Mouse (Mus musculus): ENCODE results near the gene Hist1h3b. TPM values are rescaled to one million over a fixed set of nuclear protein-coding genes. Genes with fewer than 3 reads are reported as not detected.
"Not testable (repeated sequence)": the region's sequence is repeated elsewhere in the genome, so short reads cannot be mapped to it uniquely, and the experiment has no call there.

Gene Hist1h3b
- polyA plus RNA-seq, 1 experiment from 2014 or later: 0.51 TPM

GRCm38 (mm10) chr13:23716261-23717042 lies 35.6 kb upstream of the Hist1h3b start:
- no peaks in the 10 kb centered on the region for H3K9me3 ChIP-seq (ENCODE audit: control insufficient read depth, low read length)
- no peak overlapping the region for H3K27ac ChIP-seq (ENCODE audit: low read depth, low read length)
- H3K4me1 ChIP-seq (ENCODE audit: control insufficient read depth, insufficient read depth, low read length): no peaks in the 10 kb centered on the region
- H3K9ac ChIP-seq (replicated peaks; ENCODE audit: low read depth, low read length): no peak overlapping the region
- no peak overlapping the region for H3K4me2 ChIP-seq (ENCODE audit: low read depth, low read length)
- H3K4me3 ChIP-seq (ENCODE audit: low read depth, low read length): no peak overlapping the region
- H3K36me3 ChIP-seq (ENCODE audit: control insufficient read depth, insufficient read depth, low read length): no peaks in the 10 kb centered on the region
- no peak for ATAC-seq (ENCODE audit: low read depth)
- H3K27me3 ChIP-seq (ENCODE audit: control insufficient read depth, insufficient read depth, low read length): no peaks in the 10 kb centered on the region
- WGBS: 82% methylated on average over 5 of the region's 5 CpGs

- 63% methylated on average over 11 of the region's 11 CpGs for whole genome bisulfite sequencing
- Histone ChIP-seq H3K27ac (ENCODE audit: low read depth, low read length) (no peak overlapping the region), H3K4me3 (ENCODE audit: low read depth, low read length) (no peak overlapping the region), H3K9me3 (ENCODE audit: control insufficient read depth, low read length) (no peaks in the 10 kb centered on the region), H3K9ac (replicated peaks; ENCODE audit: low read depth, low read length) (no peak overlapping the region), H3K36me3 (ENCODE audit: control insufficient read depth, insufficient read depth, low read length) (no peaks in the 10 kb centered on the region), H3K4me1 (ENCODE audit: control insufficient read depth, insufficient read depth, low read length) (no peaks in the 10 kb centered on the region), H3K27me3 (ENCODE audit: control insufficient read depth, insufficient read depth, low read length) (no peaks in the 10 kb centered on the region), H3K4me2 (ENCODE audit: low read depth, low read length) (no peak overlapping the region)
- ATAC-seq (ENCODE audit: low read depth): no peak
These were observed 34.9 kb upstream of the Hist1h3b start for GRCm38 (mm10) chr13:23717176-23717575.

- WGBS: 18% methylated on average over 2 of the region's 2 CpGs
- not testable (repeated sequence) for ATAC-seq (ENCODE audit: low read depth); H3K4me3 ChIP-seq (ENCODE audit: low read depth, low read length); H3K4me1 ChIP-seq (ENCODE audit: control insufficient read depth, insufficient read depth, low read length); H3K36me3 ChIP-seq (ENCODE audit: control insufficient read depth, insufficient read depth, low read length); H3K9ac ChIP-seq (replicated peaks; ENCODE audit: low read depth, low read length); H3K27me3 ChIP-seq (ENCODE audit: control insufficient read depth, insufficient read depth, low read length); H3K9me3 ChIP-seq (ENCODE audit: control insufficient read depth, low read length); H3K27ac ChIP-seq (ENCODE audit: low read depth, low read length); H3K4me2 ChIP-seq (ENCODE audit: low read depth, low read length)
These were observed 34.3 kb upstream of the Hist1h3b start for GRCm38 (mm10) chr13:23717593-23718245.

- WGBS: 87% methylated on average over 4 of the region's 4 CpGs
- Histone ChIP-seq H3K4me3 (ENCODE audit: low read depth, low read length) (no peak overlapping the region), H3K4me1 (ENCODE audit: control insufficient read depth, insufficient read depth, low read length) (no peaks in the 10 kb centered on the region), H3K27me3 (ENCODE audit: control insufficient read depth, insufficient read depth, low read length) (no peaks in the 10 kb centered on the region), H3K9ac (replicated peaks; ENCODE audit: low read depth, low read length) (no peak overlapping the region), H3K36me3 (ENCODE audit: control insufficient read depth, insufficient read depth, low read length) (no peaks in the 10 kb centered on the region), H3K27ac (ENCODE audit: low read depth, low read length) (no peak overlapping the region), H3K4me2 (ENCODE audit: low read depth, low read length) (no peak overlapping the region), H3K9me3 (ENCODE audit: control insufficient read depth, low read length) (no peaks in the 10 kb centered on the region)
- no peak for ATAC-seq (ENCODE audit: low read depth)
These were observed 27.8 kb upstream of the Hist1h3b start for GRCm38 (mm10) chr13:23724239-23724638.

GRCm38 (mm10) chr13:23725213-23725612 lies 26.9 kb upstream of the Hist1h3b start:
- no peak overlapping the region for H3K27ac ChIP-seq (ENCODE audit: low read depth, low read length)
- 33% methylated on average over 1 of the region's 1 CpGs for WGBS
- H3K36me3 ChIP-seq (ENCODE audit: control insufficient read depth, insufficient read depth, low read length): no peaks in the 10 kb centered on the region
- no peaks in the 10 kb centered on the region for H3K27me3 ChIP-seq (ENCODE audit: control insufficient read depth, insufficient read depth, low read length)
- H3K4me3 ChIP-seq (ENCODE audit: low read depth, low read length): no peak overlapping the region
- no peak overlapping the region for H3K4me2 ChIP-seq (ENCODE audit: low read depth, low read length)
- no peaks in the 10 kb centered on the region for H3K4me1 ChIP-seq (ENCODE audit: control insufficient read depth, insufficient read depth, low read length)
- no peaks in the 10 kb centered on the region for H3K9me3 ChIP-seq (ENCODE audit: control insufficient read depth, low read length)
- no peak for ATAC-seq (ENCODE audit: low read depth)
- H3K9ac ChIP-seq (replicated peaks; ENCODE audit: low read depth, low read length): no peak overlapping the region

- Histone ChIP-seq H3K9me3 (ENCODE audit: control insufficient read depth, low read length) (no peaks in the 10 kb centered on the region), H3K4me2 (ENCODE audit: low read depth, low read length) (no peak overlapping the region), H3K27ac (ENCODE audit: low read depth, low read length) (no peak overlapping the region), H3K4me3 (ENCODE audit: low read depth, low read length) (no peak overlapping the region), H3K27me3 (ENCODE audit: control insufficient read depth, insufficient read depth, low read length) (no peaks in the 10 kb centered on the region), H3K36me3 (ENCODE audit: control insufficient read depth, insufficient read depth, low read length) (no peaks in the 10 kb centered on the region), H3K4me1 (ENCODE audit: control insufficient read depth, insufficient read depth, low read length) (no peaks in the 10 kb centered on the region), H3K9ac (replicated peaks; ENCODE audit: low read depth, low read length) (no peak overlapping the region)
- ATAC-seq (ENCODE audit: low read depth): no peak
- WGBS: 90% methylated on average over 18 of the region's 18 CpGs
These were observed 23.4 kb upstream of the Hist1h3b start for GRCm38 (mm10) chr13:23728472-23729191.

- no peak overlapping the region for H3K27ac ChIP-seq (ENCODE audit: low read depth, low read length)
- H3K27me3 ChIP-seq (ENCODE audit: control insufficient read depth, insufficient read depth, low read length): no peaks in the 10 kb centered on the region
- no peaks in the 10 kb centered on the region for H3K4me1 ChIP-seq (ENCODE audit: control insufficient read depth, insufficient read depth, low read length)
- H3K4me2 ChIP-seq (ENCODE audit: low read depth, low read length): no peak overlapping the region
- no peak for ATAC-seq (ENCODE audit: low read depth)
- WGBS: 92% methylated on average over 9 of the region's 9 CpGs
- no peaks in the 10 kb centered on the region for H3K9me3 ChIP-seq (ENCODE audit: control insufficient read depth, low read length)
- no peak overlapping the region for H3K9ac ChIP-seq (replicated peaks; ENCODE audit: low read depth, low read length)
- H3K36me3 ChIP-seq (ENCODE audit: control insufficient read depth, insufficient read depth, low read length): no peaks in the 10 kb centered on the region
- no peak overlapping the region for H3K4me3 ChIP-seq (ENCODE audit: low read depth, low read length)
These were observed 22.9 kb upstream of the Hist1h3b start for GRCm38 (mm10) chr13:23729192-23729525.

GRCm38 (mm10) chr13:23729706-23730105 lies 22.4 kb upstream of the Hist1h3b start:
- no peaks in the 10 kb centered on the region for H3K9me3 ChIP-seq (ENCODE audit: control insufficient read depth, low read length)
- H3K4me1 ChIP-seq (ENCODE audit: control insufficient read depth, insufficient read depth, low read length): no peaks in the 10 kb centered on the region
- H3K9ac ChIP-seq (replicated peaks; ENCODE audit: low read depth, low read length): no peak overlapping the region
- no peak overlapping the region for H3K4me2 ChIP-seq (ENCODE audit: low read depth, low read length)
- H3K27me3 ChIP-seq (ENCODE audit: control insufficient read depth, insufficient read depth, low read length): no peaks in the 10 kb centered on the region
- H3K4me3 ChIP-seq (ENCODE audit: low read depth, low read length): no peak overlapping the region
- no peaks in the 10 kb centered on the region for H3K36me3 ChIP-seq (ENCODE audit: control insufficient read depth, insufficient read depth, low read length)
- 92% methylated on average over 5 of the region's 5 CpGs for WGBS
- no peak overlapping the region for H3K27ac ChIP-seq (ENCODE audit: low read depth, low read length)
- no peak for ATAC-seq (ENCODE audit: low read depth)

- ATAC-seq (ENCODE audit: low read depth): no peak
- H3K9me3 ChIP-seq (ENCODE audit: control insufficient read depth, low read length): no peaks in the 10 kb centered on the region
- no peaks in the 10 kb centered on the region for H3K4me1 ChIP-seq (ENCODE audit: control insufficient read depth, insufficient read depth, low read length)
- WGBS: 35% methylated on average over 8 of the region's 8 CpGs
- H3K36me3 ChIP-seq (ENCODE audit: control insufficient read depth, insufficient read depth, low read length): no peaks in the 10 kb centered on the region
- H3K27me3 ChIP-seq (ENCODE audit: control insufficient read depth, insufficient read depth, low read length): no peaks in the 10 kb centered on the region
- H3K27ac ChIP-seq (ENCODE audit: low read depth, low read length): no peak overlapping the region
- H3K4me2 ChIP-seq (ENCODE audit: low read depth, low read length): no peak overlapping the region
- no peak overlapping the region for H3K4me3 ChIP-seq (ENCODE audit: low read depth, low read length)
- H3K9ac ChIP-seq (replicated peaks; ENCODE audit: low read depth, low read length): no peak overlapping the region
These were observed 21.6 kb upstream of the Hist1h3b start for GRCm38 (mm10) chr13:23730479-23730878.

Measured in neural tube, embryonic 14.5 days (tissue).